Mouse (Mus musculus) kidney, postnatal 36 days (tissue): ENCODE results near the gene Dagla.

Experiments used
- DNase-seq, 2 experiments: peaks; one replicate each; pipeline ENCODE4 v3.0.0; 2021 to 2022; ENCODE audit warnings: mixed read lengths in 2 of 2

Dagla gene

DNA sequence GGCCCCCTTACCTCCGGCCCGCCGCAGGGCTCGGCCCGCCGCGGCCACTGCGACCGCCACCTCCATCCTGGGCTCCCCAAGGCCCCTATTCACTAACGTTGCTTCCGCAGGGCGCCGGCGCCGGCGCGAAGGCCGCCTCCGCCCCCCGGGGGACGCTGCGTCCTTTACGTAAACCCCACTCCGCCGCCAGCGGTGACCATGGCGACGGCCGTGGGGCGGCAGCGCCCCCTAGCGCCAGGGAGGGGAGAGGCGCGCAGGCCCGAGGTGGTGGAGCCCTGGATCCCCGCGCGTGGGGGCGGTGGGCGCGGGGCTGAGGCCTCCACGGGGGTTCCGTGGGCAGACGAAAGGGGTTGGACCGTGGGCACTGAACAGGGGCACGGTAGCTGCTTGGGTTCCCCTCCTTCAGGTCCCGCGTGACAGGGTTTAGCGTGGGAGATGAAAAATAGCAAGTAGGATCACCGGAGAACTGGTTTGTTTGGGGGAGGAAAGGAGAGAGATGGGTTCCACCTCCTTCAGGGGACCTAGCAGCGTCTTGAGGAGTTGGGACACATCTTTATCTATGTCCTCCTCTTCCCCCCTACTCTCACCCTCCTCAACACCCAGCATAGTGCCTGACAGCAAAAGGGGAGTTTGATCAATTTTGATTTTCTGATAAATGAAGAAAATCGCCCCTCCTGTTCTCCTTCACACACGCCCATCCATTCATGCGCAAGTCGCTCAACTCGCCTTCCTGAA, at the start of gene Dagla:
Gene Dagla (minus strand): TSS at position 68 of the 735 bp plus-strand sequence.
- DNase-seq = peak; percentile 55 to 81

DNA sequence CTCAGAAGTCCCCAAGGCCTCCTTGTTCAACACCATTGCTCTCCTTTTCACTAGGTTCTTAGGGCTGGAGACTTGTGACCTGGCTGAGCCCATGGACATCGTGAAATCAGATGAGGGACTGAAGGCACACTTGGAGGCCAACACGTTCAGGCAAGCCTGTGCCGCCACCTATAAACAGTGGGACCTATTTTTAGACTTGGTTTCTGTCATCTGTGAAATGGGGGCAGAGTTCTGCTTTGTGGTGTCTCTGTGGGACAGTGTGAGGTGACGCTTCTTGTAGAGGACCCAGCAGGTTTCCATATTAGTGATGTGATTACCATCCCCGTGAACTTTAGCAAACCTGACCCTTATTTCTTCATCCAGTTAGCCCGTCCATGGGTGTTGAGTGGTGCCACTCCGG, 47.5 kb upstream of the Dagla start:
- DNase-seq = no peak

DNA sequence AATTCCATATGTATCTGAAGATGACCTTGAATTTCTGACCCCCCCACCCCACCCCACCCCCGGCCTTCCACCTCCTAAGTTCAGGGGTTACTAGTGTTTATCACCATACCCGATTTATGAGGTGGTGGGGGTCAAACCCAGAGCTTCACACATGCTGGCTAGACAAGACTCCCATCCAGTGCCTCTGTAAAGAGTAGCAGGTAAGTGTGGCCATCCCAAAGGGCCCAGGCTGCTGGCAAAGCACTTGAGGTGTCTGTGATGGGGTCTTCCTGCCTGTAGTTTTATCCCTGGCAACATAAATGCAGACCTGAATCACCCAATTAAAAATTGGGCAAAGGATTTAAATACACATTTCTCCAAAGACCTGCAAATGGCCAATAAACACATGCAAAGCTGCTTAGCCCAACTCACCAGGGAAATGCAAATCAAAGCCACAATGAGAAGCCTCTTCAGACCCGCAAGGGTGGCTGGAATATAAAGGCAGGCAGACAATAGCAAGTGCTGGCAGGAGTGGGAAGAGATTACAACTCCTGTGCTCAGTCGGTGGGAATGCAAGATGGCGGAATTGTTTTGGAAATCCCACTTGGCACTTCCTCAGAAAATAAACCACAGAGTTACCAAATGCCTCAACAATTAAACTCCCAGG, 43.1 kb upstream of the Dagla start:
- no peak for DNase-seq

DNA sequence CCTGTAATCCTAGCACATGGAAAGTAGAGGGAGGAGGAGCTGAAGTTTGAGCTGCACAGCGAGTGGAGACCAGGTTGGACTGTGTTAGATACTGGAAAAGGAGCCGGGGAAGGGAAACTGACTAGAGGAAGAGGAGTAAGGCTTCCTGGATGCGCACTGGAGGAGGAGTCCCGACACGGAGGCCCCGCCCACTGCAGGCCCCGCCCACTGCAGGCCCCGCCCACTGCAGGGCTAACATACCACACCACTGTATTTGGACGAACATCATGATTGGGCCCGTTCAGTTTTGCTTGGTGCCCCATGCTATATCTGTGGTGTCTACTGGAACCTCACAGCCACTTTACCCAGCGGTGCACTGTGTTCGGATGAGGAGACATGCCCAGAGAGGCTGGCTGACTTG, 41.0 kb upstream of the Dagla start:
- peak in 1 of 2 experiments; percentile 12 for DNase-seq

DNA sequence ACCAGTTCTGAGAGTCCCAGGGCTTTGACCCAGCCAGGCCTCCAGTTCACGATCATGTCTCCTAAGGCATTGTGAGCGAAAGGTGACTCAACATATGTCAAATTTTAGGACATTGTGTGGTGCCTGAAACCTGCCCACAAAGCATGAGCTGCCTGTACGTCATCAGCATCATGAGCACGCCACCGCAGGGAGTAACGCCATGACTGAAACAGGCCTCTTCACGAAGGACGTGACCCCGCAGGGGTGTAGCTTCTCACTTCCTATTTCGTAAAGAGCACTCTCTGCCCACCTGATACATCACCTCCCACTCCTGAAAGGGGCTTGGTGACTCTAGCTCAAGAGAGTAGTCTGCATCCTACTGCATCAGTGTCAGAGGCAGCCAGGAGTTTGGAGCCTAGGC, 39.2 kb upstream of the Dagla start:
- no peak for DNase-seq

DNA sequence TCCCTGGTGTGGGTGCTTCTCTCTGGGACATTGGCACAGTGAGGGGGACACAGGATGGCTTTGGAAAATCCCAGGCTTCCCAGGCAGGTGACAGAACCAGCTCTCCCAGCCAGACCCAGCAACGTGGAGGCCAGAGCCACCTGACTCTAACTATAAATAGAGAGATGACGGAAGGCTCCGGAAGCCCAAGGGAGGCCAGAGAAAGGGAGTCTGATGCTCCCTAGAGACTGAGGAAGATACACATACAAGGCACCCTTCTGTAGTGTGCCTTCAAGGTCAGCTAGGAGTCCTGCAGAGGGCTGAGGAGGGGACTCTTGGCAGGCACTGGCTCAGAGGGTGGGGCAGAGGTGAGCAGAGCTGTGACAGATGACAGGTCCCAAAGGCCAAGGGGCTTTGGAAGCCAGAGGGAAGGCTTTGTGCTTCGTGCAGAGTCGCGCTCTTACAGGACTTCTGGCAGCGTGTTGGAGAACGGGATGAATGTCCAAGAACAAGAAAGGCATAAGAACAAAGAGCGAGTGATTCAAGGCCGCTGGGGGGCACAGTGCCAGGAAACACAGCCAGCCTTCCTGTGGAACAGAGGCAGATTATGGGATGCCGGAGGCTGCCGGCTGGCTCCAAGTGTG, 37.3 kb upstream of the Dagla start:
- peak; percentile 12 to 56 for DNase-seq

DNA sequence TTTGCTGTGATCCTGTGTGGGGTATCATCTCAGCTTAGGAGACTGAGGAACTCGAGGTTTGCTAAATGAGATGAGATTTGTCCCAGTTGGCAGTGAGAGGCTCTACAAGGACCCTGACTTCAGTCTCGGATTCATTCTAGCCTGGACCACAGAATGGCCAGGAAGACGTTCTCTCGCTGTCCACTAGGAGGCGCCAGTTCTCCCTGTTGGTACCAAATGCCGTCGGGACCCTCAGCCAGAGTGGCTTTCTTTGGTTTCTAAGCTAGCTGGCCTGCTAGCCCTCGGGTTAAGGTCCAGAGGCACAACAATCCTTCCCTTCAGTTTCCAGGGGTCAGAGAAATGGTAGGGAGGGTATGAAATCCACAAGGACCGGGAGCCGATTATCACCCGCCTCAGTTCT, 36.5 kb upstream of the Dagla start:
- peak; percentile 14 to 72 for DNase-seq

DNA sequence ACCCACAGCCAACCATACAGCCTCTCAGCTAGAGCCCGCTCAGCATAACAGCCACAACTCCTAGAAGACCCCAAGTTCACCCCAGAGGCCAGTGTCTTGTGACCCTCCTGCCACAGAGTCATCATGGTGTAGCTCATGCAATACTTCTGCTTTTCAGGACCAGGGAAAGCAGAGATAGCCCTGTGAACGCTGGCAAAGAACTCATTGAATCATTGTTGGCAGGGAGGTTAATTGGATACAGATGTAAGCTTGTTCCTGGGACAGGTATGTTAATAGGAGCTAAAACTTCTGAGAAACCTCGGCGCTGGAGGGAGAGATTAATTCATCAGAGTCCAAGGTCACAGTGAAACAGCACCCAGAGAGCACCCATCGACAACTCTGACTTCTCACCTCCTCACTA, 36.0 kb upstream of the Dagla start:
- DNase-seq = no peak

DNA sequence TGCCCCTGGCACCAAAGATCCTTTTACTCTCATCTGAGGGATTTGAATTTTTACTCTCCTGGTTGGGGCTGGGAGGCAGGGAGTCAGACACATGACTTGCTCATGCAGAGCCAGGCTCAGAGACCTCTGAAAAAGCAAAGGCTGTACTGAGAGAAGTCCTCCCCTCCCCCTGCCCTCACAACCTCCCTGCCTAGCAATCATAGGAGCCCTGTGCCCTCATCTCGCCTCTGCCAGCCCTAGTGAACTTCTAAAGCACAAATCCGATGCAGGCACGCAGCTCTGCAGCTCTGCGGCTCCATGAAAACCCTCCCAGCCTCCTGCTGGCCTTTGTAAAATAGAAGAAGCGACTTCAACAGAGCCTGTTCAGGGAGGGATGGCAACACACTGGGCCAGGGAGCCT, 34.6 kb upstream of the Dagla start:
- no peak for DNase-seq

DNA sequence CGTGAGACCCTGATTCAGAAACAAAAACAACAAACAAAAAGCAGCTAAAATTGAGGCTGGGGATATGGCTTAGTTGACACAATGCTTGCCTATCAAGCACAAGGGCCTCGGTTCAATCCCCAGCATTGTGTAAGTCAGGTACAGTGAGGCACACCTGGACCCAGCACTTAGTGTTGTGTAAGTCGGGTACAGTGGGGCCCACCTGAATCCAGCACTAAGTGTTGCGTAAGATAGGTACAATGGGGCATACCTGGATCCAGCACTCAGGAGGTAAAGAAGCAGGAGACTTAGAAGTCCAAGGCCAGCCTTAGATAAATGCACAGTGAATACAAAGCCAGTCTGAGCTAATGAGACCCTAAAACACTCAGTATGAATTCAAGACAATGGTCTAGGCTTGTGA, 34.0 kb upstream of the Dagla start:
- no peak for DNase-seq

DNA sequence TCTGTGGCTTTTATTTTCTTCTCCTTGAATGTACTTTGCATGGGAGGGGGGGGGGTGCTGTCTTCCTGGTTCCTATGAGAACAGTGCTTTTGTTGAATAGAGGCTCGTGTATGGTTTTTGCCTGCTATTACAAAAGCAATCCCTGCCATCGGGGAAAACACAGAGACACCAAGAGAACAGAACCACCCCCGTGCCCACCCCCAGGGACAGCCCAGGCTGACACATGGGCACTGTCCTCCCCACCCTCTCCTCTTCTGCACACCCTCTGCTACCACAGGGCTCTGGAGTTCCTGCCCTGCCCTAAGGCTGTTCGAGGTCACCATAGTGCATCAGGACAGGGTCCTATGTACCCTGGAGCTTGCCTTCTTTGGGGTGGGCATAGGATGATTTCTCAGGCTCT, 29.8 kb upstream of the Dagla start:
- no peak for DNase-seq

DNA sequence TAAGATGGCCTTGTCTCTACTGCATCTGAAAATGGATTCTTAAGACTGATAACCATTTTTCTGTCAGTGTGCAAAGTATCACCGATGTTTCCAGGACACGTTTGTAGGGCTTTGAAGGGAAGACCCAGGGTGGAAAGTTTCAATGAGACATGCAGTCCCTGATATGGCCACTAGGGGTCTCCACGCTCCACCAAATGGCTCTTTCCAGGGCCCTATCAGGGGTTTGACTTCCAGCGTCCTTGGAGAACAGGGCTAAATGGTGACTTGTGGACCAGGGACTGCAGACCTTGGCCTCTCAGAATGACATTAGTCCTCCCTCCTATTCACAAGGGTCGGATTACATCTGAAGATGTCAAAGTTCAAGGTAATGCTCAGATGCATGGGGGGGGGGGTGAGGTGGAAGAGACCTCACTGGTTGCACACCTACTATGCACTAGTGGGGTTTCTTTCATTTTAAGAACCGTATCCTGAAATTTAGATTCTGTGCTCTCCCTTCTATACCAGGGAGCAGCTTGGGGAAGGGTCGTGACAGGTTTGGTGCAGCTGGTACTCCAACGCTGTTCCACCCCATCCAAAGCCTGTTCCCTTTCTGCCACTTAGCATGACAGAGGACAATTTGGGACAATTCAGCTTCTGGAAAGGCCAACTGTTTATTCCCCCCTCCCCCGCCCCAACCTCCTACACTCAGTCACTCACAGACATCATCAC, 29.0 kb upstream of the Dagla start:
- peak; percentile 37 to 75 for DNase-seq

DNA sequence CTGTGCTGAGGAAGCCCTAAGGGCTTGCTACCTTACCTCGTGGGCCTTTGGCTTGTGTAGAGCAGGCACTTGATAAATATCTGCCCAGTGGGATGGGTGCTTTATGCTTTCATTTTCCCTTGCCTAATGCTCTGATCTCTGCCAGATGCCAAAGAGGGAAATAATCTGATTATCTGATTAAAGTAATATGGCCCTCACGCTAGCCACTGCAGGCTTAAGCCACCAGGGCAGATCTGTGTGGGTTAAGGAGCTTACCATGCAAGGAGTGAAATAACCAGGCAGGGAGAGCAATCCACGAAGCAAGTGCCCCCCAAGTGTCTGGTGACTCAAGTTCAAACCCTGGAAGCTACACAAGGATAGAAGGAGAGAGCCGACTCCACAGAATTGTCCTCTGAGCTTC, 27.0 kb upstream of the Dagla start:
- DNase-seq = no peak

DNA sequence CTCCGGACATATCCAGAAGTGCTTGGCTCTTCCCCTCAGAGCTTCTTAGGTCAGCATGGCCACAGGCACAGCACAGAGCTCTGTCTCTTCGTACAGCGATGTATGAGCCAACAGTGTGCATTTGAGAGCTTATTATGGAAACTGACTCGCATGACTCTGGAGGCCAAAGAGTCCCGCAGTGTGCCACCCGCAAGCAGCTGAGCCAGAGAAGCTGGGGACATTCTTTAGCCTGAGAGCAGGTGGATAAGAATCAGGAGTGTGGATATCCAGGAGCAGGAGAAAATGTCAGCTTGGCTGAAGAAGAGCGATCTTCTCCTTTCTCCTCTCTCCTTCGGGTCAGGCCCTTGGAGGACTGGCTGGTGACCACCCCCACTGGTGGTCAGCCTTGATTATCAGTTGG, 24.4 kb upstream of the Dagla start:
- DNase-seq = no peak

DNA sequence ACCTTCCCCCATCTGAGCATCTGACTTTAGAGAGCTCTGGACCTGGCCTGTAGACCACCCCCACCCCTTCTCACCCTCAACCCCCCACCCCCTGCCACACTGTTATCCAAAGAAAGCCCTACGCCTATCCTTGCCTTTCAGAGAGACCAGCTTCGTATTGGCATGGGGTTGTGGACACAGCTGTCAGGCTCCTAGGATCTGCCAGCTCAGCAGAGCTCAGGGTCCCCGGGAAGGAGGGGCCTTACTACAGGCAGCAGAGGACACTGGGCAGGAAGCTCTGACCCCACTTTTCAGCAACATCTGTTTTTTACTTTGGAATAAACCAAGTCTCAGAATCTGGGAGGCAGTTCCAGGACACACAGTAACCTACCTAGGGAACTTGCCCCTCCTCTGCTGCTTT, 21.9 kb upstream of the Dagla start:
- DNase-seq = no peak

DNA sequence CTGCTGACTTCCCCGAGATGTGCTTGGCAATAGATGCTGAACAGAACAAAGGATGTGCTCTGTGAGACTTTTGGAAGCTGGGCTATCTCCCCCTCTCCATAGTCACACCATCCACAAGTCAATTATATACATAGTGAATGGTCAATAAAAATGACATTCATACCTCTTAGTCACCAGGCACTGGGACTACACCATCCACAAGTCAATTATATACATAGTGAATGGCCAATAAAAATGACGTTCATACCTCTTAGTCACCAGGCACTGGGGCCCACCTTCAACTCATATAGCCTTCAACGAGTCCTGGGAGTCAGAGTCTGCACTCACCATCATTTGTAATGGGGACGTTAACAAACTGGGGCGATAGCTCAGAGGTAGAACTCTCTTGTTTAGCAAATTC, 19.2 kb upstream of the Dagla start:
- no peak for DNase-seq

DNA sequence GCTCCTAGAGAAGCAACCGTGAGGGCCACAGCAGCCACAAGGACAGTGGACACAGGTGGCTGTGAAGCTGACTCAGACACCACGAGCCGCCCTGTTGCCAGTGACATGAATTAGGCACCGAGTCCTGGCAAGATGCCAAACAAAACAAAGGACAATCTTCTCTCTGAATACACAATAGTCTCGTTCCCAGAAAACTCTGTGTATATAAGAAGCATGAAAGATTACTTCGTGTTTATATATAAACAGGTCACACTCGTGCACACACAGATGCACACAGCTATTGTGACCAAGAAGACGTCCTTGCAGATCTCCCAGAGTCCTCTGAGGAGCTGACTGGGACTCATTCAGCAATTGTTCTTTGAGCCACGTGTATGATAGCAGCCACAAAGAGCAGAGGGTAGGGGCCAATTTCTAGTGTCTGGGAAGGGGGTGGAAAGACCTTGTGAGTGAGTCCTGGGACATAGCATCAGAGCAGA, 18.7 kb upstream of the Dagla start:
- peak; percentile 17 to 35 for DNase-seq

DNA sequence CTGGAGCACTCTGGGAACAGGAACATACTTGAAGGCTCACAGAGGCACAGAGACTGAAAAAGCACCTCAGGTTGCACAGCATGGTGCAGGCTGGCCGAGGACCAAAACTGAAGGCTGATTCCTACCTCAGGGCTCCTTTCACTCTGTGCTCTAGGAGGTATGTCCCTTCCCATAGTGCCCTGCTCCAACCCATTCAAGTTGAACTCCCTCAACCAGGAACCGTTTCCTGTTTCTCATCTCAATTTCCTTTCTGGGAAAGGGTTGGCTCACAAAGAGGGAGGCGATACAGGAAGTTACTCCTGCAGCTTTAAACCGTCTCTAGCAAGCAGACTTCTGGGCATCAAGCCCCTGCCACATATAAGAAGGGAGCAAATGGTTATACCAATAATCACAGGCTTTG, 13.1 kb upstream of the Dagla start:
- DNase-seq = no peak

DNA sequence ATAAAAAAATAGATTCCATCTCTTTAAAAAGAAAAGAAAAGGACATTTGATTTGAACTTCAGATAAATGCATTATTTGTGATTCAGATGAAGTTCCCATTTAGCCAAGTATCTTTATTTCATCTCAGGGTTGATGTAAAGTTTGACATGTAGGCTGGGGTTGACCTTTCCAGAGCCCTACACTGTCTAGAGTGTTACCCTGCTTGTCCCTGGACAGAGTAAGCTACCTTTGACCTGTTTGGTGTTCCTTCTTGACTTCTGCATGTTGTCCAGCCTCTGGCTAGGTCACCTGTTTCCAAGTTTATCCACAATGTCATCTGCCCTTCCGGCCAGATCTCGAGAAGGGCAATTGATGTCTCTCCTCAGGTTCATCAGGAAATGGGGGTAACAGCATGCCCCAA, 12.7 kb upstream of the Dagla start:
- no peak for DNase-seq

DNA sequence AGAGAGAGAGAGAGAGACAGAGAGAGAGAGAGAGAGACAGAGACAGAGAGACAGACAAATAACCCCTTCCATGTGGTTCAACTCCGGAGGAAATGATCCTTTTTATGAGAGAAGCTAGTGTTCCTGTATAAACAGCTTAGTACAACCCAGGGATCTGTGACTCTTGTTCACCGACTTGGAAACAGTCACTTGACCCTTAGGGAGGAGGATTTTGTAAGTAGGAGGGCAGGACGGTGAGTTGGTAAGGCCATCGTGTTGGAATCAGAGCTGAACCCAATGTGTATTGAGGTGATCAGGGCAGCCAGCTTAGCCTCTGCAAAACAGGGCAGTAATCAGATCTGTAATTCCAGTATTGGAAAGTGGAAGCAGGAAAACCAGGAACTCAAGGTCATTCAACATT, 12.3 kb upstream of the Dagla start:
- no peak for DNase-seq

DNA sequence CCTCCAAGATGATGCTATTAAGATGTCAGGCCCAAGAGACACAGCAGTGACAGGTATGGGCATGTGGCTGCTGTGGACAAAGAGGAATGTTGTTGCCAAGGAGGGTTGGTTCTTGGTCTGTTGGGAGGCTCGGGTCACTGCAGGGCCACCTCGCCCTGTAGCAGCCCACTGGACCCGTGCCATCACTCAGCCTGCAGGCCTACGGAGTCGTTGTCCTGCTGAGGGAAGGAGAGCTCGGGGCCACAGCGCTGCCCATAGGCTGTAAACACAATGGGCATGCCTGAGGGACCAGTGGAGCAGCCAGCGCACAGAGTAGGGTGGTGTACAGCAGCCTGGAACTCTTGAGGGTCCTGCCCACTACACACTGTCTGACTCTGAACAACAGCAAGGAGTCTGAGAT, 7.4 kb upstream of the Dagla start:
- DNase-seq = no peak

DNA sequence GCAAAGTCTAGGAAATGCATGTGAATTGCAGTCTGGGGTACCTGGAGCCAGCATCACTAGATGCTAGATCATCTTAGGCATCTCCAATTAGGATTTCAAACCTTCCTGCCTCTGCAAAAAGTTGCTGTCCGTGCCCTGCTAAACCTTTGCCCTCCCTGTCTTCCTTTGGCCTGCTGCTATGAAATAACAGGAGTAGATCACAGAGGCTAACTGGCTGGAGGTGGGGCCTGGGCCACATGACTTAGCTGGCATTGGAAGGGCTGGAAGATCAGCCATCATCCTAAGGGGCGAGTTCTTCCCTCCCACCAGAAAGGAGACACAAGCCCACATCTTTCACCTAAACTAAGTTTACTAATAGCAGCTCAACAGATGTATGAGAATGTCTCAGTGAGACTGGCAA, 4.3 kb upstream of the Dagla start:
- no peak for DNase-seq

DNA sequence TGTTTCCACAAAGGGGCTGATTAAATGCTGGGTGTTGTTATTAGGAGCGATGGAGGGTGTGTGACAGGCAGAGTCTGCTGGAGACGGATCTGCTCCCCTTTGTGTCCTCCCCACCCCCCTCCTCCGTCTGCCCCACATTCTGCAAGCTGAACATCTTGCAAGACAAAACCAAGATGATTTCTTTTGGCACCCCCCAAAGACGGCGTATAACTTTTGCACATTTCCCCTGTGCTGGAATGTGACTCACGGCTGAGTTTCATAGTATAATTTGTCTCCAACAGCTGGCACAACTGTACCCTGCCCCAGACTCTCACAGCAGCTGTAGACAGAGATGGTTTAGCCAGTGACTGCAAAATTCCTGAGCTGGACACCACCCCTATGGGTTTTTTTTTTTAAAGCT, 3.3 kb upstream of the Dagla start:
- no peak for DNase-seq

DNA sequence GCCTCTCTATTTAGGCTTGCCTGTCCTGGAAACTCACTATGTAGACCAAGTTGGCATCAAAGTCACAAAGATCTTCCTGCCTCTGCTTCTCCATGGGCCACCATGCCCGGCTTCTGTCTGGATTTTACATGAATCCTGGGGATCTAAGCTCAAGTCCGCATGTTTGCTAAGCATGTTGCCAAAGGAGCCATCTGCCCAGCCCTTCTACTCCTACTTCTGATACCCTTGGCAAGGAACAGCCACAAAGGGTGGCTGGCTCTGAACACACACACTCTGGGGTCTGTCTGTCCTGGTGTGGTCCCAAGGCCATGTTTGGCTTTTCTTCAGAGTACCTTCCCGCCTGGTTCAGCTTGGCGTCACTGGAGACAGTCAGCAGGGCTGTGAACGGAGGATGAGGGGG, 2.7 kb upstream of the Dagla start:
- no peak for DNase-seq
